Mouse (Mus musculus) lung, postnatal 0 days (tissue): Measurements from ENCODE around the gene Itk.

Experiments used
- CTCF ChIP-seq: IDR thresholded peaks from 2 replicates; pipeline ENCODE4 v1.5.1; 2016; ENCODE audit warnings: antibody characterized with exemption, mild to moderate bottlenecking
- EP300 ChIP-seq: IDR thresholded peaks from 2 replicates; pipeline ENCODE4 v1.6.1; 2016; ENCODE audit warnings: antibody characterized with exemption, mild to moderate bottlenecking, control low read depth

GRCm38 (mm10) chr11:46395698-46396097, 6.4 kb upstream of the Itk start:
- TF ChIP-seq CTCF = no peak
- TF ChIP-seq EP300 = no peak
